Mouse (Mus musculus): ENCODE data around the gene Ldlrad3. TPM values are rescaled to one million over a fixed set of nuclear protein-coding genes. Genes with fewer than 3 reads are reported as not detected.

Ldlrad3 gene
- polyA plus RNA-seq, 1 experiment from 2014 or later: 4.3 TPM

DNA sequence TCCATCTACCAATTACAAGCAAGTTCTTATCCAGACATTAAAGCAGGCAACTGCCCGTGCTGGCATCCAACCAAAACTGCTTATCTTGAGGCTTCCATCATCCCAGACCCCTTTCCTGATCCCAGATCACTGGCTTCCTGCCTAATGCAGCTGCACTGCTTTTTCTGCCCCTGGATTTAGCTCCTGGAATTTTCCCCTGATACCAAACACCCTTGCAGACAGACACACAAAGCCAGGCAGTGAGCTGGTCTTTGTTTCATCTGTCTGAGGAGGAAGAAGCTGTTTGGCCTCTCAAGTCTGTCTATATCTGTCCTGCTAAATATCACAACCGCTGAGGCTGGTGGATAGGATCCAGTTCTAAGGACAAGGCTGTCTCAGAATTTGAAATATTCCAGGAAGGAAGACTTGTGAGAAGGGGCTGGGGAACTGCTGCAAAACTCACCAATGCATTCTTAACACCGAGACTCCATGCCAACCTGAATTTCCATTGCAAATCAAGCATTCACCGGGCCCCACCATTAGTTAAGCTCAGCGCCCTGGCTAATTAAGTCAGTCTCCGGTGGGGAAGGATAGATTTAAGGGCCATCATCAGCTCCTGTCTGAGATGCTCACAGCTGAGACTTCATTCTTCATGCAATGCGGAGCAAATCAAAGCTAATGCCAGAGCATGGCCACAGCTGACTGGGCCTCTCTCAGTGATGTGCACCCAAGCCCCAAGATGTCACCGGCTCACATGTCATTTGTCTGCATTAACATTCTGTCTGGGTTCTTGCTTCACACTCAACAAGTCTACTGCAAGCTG, 183.0 kb downstream of the Ldlrad3 start:
- Histone ChIP-seq H3K9ac (ENCODE audit: low read depth, low read length) (no peak overlapping the region), H3K36me3 (ENCODE audit: control insufficient read depth, insufficient read depth) (no peaks in the 10 kb centered on the region), H3K9me3 (ENCODE audit: control insufficient read depth) (no peaks in the 10 kb centered on the region), H3K4me3 (ENCODE audit: low read depth, low read length) (no peak overlapping the region), H3K4me2 (replicated peaks; ENCODE audit: low read depth) (no peak overlapping the region), H3K27me3 (replicated peaks; ENCODE audit: control insufficient read depth, insufficient read depth, low read length) (no peaks in the 10 kb centered on the region), H3K4me1 (replicated peaks; ENCODE audit: control insufficient read depth, insufficient read depth, low read length) (peaks cover 5% of the 10 kb centered on the region), H3K27ac (ENCODE audit: low read depth, low read length) (no peak overlapping the region)
- TF ChIP-seq CTCF (IDR thresholded peaks at IDR 0.05; ENCODE audit: low read depth): no peak
- 56% methylated on average over 8 of the region's 8 CpGs for WGBS
- no peak for ATAC-seq

DNA sequence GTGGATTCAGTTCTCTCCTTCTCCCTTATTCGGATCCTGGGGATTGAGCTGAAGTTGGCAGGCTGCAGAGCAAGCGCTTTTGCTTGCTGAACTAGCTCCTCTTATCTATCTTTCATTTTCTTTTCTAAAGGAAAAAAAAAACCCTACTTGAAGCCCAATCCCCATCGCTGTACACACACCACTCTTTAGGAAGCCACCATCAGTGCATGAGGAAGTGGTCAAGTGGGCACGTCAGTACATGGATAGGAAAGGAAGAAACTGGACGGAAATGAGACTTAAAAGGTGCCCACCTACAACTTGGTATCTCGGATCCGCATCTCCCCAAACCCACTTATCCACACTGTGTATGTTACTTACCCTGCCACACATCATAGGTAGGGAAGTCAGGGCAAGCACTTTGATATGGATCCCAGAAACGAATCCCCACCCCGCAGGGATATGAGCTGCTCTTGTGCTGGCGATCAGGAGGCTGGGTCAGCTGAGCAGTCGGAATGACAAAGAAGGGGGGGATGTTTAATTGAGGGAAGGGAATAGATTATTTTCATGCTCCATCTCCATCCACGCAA, 183.7 kb downstream of the Ldlrad3 start:
- Histone ChIP-seq H3K4me1 (replicated peaks; ENCODE audit: control insufficient read depth, insufficient read depth, low read length) (peaks cover 5% of the 10 kb centered on the region), H3K9me3 (ENCODE audit: control insufficient read depth) (no peaks in the 10 kb centered on the region), H3K4me2 (replicated peaks; ENCODE audit: low read depth) (no peak overlapping the region), H3K36me3 (ENCODE audit: control insufficient read depth, insufficient read depth) (no peaks in the 10 kb centered on the region), H3K27me3 (replicated peaks; ENCODE audit: control insufficient read depth, insufficient read depth, low read length) (no peaks in the 10 kb centered on the region), H3K4me3 (ENCODE audit: low read depth, low read length) (no peak overlapping the region), H3K27ac (ENCODE audit: low read depth, low read length) (no peak overlapping the region), H3K9ac (ENCODE audit: low read depth, low read length) (no peak overlapping the region)
- TF ChIP-seq CTCF (IDR thresholded peaks at IDR 0.05; ENCODE audit: low read depth): no peak
- no peak for ATAC-seq
- WGBS: 56% methylated on average over 12 of the region's 12 CpGs

DNA sequence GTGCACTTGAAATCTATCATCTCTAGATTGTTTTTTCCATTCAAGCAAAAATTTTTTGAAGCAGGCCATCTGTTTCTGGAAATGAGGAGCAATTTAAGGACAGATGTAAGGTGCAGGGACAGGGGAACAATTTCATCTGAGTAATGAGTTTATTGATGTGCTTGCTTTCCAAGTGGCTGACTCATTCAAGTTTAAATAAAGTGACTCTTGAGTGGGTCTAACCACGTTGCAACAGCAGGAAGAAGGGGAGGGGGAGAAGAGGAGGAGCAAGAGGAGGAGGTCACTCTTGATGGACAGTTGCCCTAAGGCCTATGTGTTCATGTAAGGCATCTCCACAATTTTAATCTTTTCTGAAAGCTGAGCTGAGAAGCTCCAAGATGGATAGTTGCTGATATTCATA, 184.5 kb downstream of the Ldlrad3 start:
- WGBS: 11% methylated on average over 1 of the region's 1 CpGs
- TF ChIP-seq CTCF (IDR thresholded peaks at IDR 0.05; ENCODE audit: low read depth): no peak
- H3K4me3 ChIP-seq (ENCODE audit: low read depth, low read length): no peak overlapping the region
- no peaks in the 10 kb centered on the region for H3K27me3 ChIP-seq (replicated peaks; ENCODE audit: control insufficient read depth, insufficient read depth, low read length)
- no peak overlapping the region for H3K27ac ChIP-seq (ENCODE audit: low read depth, low read length)
- H3K36me3 ChIP-seq (ENCODE audit: control insufficient read depth, insufficient read depth): no peaks in the 10 kb centered on the region
- ATAC-seq: no peak
- H3K4me2 ChIP-seq (replicated peaks; ENCODE audit: low read depth): no peak overlapping the region
- H3K9ac ChIP-seq (ENCODE audit: low read depth, low read length): no peak overlapping the region
- H3K9me3 ChIP-seq (ENCODE audit: control insufficient read depth): no peaks in the 10 kb centered on the region
- H3K4me1 ChIP-seq (replicated peaks; ENCODE audit: control insufficient read depth, insufficient read depth, low read length): peaks cover 5% of the 10 kb centered on the region

DNA sequence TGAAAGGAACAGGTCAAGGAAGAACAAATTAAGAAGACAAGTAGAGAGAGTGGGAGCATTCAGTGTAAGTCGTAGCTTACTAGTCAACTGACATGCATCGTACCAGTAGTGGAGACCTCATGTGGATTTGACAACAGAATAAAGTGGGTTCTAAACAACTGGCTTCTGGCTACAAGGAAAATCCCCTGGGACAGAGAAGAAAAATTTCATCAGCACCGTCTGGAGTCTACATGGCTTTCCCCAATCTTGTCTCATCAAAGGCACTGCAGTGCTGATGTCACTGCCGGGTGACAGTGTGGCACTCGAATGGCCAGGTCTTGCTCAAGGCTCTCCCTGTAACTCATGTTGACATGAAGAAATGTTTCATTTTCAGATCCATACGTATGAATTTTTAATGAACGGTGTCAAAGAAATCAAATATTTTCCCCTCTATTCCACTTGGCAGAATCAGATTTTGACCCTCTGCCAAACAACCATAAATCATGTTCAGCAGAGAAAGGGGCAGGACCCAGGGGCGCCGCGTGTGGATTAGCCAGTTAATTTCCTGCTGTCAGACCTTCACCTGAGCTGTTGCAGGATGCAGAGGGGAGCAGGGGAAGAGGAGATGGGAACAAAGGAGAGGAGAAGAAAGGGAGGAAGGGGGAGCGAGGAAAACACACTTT, 187.1 kb downstream of the Ldlrad3 start:
- TF ChIP-seq CTCF (IDR thresholded peaks at IDR 0.05; ENCODE audit: low read depth): no peak
- Histone ChIP-seq H3K27ac (ENCODE audit: low read depth, low read length) (no peak overlapping the region), H3K4me2 (replicated peaks; ENCODE audit: low read depth) (no peak overlapping the region), H3K4me3 (ENCODE audit: low read depth, low read length) (no peak overlapping the region), H3K36me3 (ENCODE audit: control insufficient read depth, insufficient read depth) (no peaks in the 10 kb centered on the region), H3K4me1 (replicated peaks; ENCODE audit: control insufficient read depth, insufficient read depth, low read length) (peaks cover 5% of the 10 kb centered on the region), H3K9ac (ENCODE audit: low read depth, low read length) (no peak overlapping the region), H3K27me3 (replicated peaks; ENCODE audit: control insufficient read depth, insufficient read depth, low read length) (no peaks in the 10 kb centered on the region), H3K9me3 (ENCODE audit: control insufficient read depth) (no peaks in the 10 kb centered on the region)
- no peak for ATAC-seq
- 54% methylated on average over 11 of the region's 11 CpGs for WGBS

DNA sequence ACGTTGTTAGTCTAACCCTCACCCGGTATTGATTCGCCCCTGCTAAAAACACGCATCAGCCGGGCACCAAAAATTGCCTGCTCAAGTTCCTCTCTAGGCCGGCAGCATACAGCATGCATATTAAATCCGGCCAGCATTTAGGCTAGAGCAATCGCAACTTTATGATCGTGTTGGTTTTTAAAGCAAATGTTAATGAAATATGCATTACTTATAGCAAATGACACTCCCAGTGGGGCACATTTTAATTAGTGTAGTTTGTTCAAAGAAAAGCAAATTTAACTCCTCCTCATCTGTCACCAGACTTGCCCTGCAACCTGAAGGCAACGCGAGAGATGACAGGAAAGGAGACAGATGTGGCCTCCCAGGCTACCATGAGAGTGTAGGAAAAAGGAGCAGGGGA, 189.2 kb downstream of the Ldlrad3 start:
- H3K9me3 ChIP-seq (ENCODE audit: control insufficient read depth): no peaks in the 10 kb centered on the region
- H3K4me3 ChIP-seq (ENCODE audit: low read depth, low read length): no peak overlapping the region
- no peak overlapping the region for H3K27ac ChIP-seq (ENCODE audit: low read depth, low read length)
- WGBS: 83% methylated on average over 11 of the region's 11 CpGs
- H3K9ac ChIP-seq (ENCODE audit: low read depth, low read length): no peak overlapping the region
- no peak for ATAC-seq
- H3K4me2 ChIP-seq (replicated peaks; ENCODE audit: low read depth): no peak overlapping the region
- TF ChIP-seq CTCF (IDR thresholded peaks at IDR 0.05; ENCODE audit: low read depth): no peak
- H3K4me1 ChIP-seq (replicated peaks; ENCODE audit: control insufficient read depth, insufficient read depth, low read length): peaks cover 5% of the 10 kb centered on the region
- H3K27me3 ChIP-seq (replicated peaks; ENCODE audit: control insufficient read depth, insufficient read depth, low read length): no peaks in the 10 kb centered on the region
- H3K36me3 ChIP-seq (ENCODE audit: control insufficient read depth, insufficient read depth): no peaks in the 10 kb centered on the region

DNA sequence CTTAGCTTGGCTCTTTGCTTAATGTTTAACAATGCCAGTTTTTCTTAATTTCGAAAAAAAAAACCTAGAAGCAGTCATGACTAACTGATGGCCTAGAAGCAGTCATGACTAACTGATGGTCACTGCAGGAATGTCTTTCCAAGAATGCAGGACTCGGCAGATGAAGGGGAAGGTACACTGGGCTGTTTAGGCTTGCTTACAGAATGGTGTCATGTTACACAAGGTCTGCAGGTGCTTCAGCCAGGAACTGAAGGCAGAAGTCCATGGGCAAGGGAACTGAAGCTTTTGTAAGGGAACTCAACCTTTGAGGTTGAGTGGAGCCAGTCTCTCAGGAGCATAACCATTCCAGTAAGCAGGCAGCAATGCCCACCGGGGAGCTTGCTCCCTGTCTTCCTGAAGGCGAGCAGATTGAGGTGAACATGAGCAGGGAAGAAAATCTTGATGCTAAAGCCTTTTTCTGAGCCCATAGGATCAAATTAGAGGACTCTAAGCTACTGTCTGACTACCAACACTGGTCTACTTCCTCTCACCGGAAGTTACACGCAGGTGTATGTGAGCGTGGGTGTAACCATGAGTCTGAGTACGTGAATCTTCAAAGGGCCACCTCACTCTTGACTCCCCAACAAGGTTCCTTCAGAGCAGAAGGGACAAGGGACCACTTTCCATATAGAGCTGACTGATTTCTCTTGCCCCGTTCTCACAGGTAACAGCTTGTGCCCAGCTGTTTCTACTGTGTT, 193.4 kb downstream of the Ldlrad3 start:
- Histone ChIP-seq H3K36me3 (ENCODE audit: control insufficient read depth, insufficient read depth) (no peaks in the 10 kb centered on the region), H3K27ac (ENCODE audit: low read depth, low read length) (no peak overlapping the region), H3K4me1 (replicated peaks; ENCODE audit: control insufficient read depth, insufficient read depth, low read length) (no peaks in the 10 kb centered on the region), H3K4me3 (ENCODE audit: low read depth, low read length) (no peak overlapping the region), H3K9me3 (ENCODE audit: control insufficient read depth) (no peaks in the 10 kb centered on the region), H3K9ac (ENCODE audit: low read depth, low read length) (no peak overlapping the region), H3K27me3 (replicated peaks; ENCODE audit: control insufficient read depth, insufficient read depth, low read length) (no peaks in the 10 kb centered on the region), H3K4me2 (replicated peaks; ENCODE audit: low read depth) (no peak overlapping the region)
- 85% methylated on average over 9 of the region's 9 CpGs for WGBS
- no peak for ATAC-seq
- no peak for TF ChIP-seq CTCF (IDR thresholded peaks at IDR 0.05; ENCODE audit: low read depth)

Measured in intestine, postnatal 0 days (tissue).